Mouse (Mus musculus) stomach, postnatal 0 days (tissue): ENCODE data around the gene Rab11fip5.

Experiments used
- CTCF ChIP-seq: IDR thresholded peaks from 2 replicates; pipeline ENCODE4 v1.5.1; 2016; ENCODE audit warnings: antibody characterized with exemption, low read depth, mild to moderate bottlenecking, moderate library complexity
- EP300 ChIP-seq: optimal IDR thresholded peaks from 2 replicates; pipeline ENCODE3; 2016; ENCODE audit warnings: antibody characterized with exemption

GRCm38 (mm10) chr6:85307894-85308293 lies 66.5 kb downstream of the Rab11fip5 start:
- no peak for TF ChIP-seq CTCF
- TF ChIP-seq EP300: no peak
